Mouse (Mus musculus) hindbrain, embryonic 14.5 days (tissue): ENCODE measurements around the gene Oprm1. TPM values are rescaled to one million over a fixed set of nuclear protein-coding genes. Genes with fewer than 3 reads are reported as not detected.

Source experiments
- ATAC-seq: fragments of 200-750 bp; cut with Nextera tagmentation; 2 replicates; pipeline ENCODE4 v1.8.0; 2017; ENCODE audit warnings: moderate number of reproducible peaks, mild to moderate bottlenecking, moderate TSS enrichment, moderate library complexity; ENCODE audit not compliant: low FRiP score
- DNase-seq: peaks from one replicate; pipeline ENCODE4 v3.0.0-alpha.2; 2015; ENCODE audit warnings: low spot score
- H3K27ac ChIP-seq: fragments of 300-500 bp; sonication (generic); 2 replicates; pipeline ENCODE4 v1.5.1; 2014; ENCODE audit warnings: mild to moderate bottlenecking, moderate library complexity
- H3K27me3 ChIP-seq: fragments of 300-500 bp; sonication (generic); 2 replicates; pipeline ENCODE4 v1.6.1; 2014; ENCODE audit warnings: mild to moderate bottlenecking, low read length, mixed read lengths; ENCODE audit not compliant: control insufficient read depth, insufficient read depth
- H3K36me3 ChIP-seq: fragments of 300-500 bp; sonication (generic); replicated peaks from 2 replicates; pipeline ENCODE4 v1.6.1; 2014; ENCODE audit not compliant: control insufficient read depth, insufficient read depth
- H3K4me1 ChIP-seq: fragments of 300-500 bp; sonication (generic); replicated peaks from 2 replicates; pipeline ENCODE4 v1.6.1; 2014; ENCODE audit warnings: antibody characterized with exemption, low read length, mixed read lengths; ENCODE audit not compliant: control insufficient read depth, insufficient read depth
- H3K4me2 ChIP-seq: fragments of 300-500 bp; sonication (generic); replicated peaks from 2 replicates; pipeline ENCODE4 v1.6.1; 2014; ENCODE audit warnings: mild to moderate bottlenecking, moderate library complexity
- H3K4me3 ChIP-seq: fragments of 300-500 bp; sonication (generic); replicated peaks from 2 replicates; pipeline ENCODE4 v1.5.1; 2014; ENCODE audit warnings: mild to moderate bottlenecking, low read length
- H3K9ac ChIP-seq: fragments of 300-500 bp; sonication (generic); 2 replicates; pipeline ENCODE4 v1.6.1; 2014
- H3K9me3 ChIP-seq: fragments of 300-500 bp; sonication (generic); 2 replicates; pipeline ENCODE4 v1.6.1; 2016; ENCODE audit warnings: low read length; ENCODE audit not compliant: control insufficient read depth
- WGBS: fragments of 180-500 bp; shearing (Covaris S2); extraction: QIAGEN DNeasy Blood & Tissue Kit; methylation state at CpG from one replicate; pipeline ENCODE4 v1.1.7; 2014; 5-methylcytosine and 5-hydroxymethylcytosine counted together
- polyA plus RNA-seq: library from polyadenylated mRNA; unstranded; fragments of >200 nt; fragmentation: Nextera tagmentation; extraction: Ambion mirVana; gene quantifications from 2 replicates; pipeline ENCODE4 v1.2.1, GENCODE M21; 2014

Gene Oprm1
- polyA plus RNA-seq, 1 experiment from 2014 or later: 3.6 TPM

- no peak overlapping the region for H3K9ac ChIP-seq
- no peak overlapping the region for H3K27ac ChIP-seq
- H3K36me3 ChIP-seq: no peaks in the 10 kb centered on the region
- H3K4me1 ChIP-seq: no peaks in the 10 kb centered on the region
- no peaks in the 10 kb centered on the region for H3K9me3 ChIP-seq
- no peaks in the 10 kb centered on the region for H3K27me3 ChIP-seq
- DNase-seq (peak; percentile 82), ATAC-seq (0 out of 2 replicates have a peak, but pooled peaks have one; percentile 31)
- H3K4me2 ChIP-seq: no peak overlapping the region
- H3K4me3 ChIP-seq: no peak overlapping the region
- 0% methylated on average over 1 of the region's 1 CpGs for WGBS
These were observed 127.2 kb downstream of the Oprm1 start for GRCm38 (mm10) chr10:6885460-6885859.

GRCm38 (mm10) chr10:6889640-6890245 is 131.4 kb downstream of the Oprm1 start:
- no peaks in the 10 kb centered on the region for H3K36me3 ChIP-seq
- DNase-seq (no peak), ATAC-seq (no peak)
- WGBS: 51% methylated on average over 5 of the region's 5 CpGs
- no peaks in the 10 kb centered on the region for H3K9me3 ChIP-seq
- H3K4me2 ChIP-seq: no peak overlapping the region
- H3K4me3 ChIP-seq: no peak overlapping the region
- no peaks in the 10 kb centered on the region for H3K4me1 ChIP-seq
- no peak overlapping the region for H3K9ac ChIP-seq
- H3K27ac ChIP-seq: no peak overlapping the region
- no peaks in the 10 kb centered on the region for H3K27me3 ChIP-seq

GRCm38 (mm10) chr10:6890348-6891009 is 132.2 kb downstream of the Oprm1 start:
- Histone ChIP-seq H3K36me3 (no peaks in the 10 kb centered on the region), H3K4me3 (no peak overlapping the region), H3K27ac (no peak overlapping the region), H3K27me3 (no peaks in the 10 kb centered on the region), H3K4me1 (no peaks in the 10 kb centered on the region), H3K4me2 (no peak overlapping the region), H3K9ac (no peak overlapping the region), H3K9me3 (no peaks in the 10 kb centered on the region)
- ATAC-seq (no peak), DNase-seq (no peak)
- 85% methylated on average over 5 of the region's 5 CpGs for WGBS

GRCm38 (mm10) chr10:6895796-6896195 is 137.5 kb downstream of the Oprm1 start:
- Histone ChIP-seq H3K4me3 (no peak overlapping the region), H3K27ac (no peak overlapping the region), H3K4me1 (no peaks in the 10 kb centered on the region), H3K36me3 (no peaks in the 10 kb centered on the region), H3K9ac (no peak overlapping the region), H3K9me3 (no peaks in the 10 kb centered on the region), H3K27me3 (no peaks in the 10 kb centered on the region), H3K4me2 (no peak overlapping the region)
- DNase-seq: no peak
- ATAC-seq: no peak
- 86% methylated on average over 3 of the region's 3 CpGs for WGBS

GRCm38 (mm10) chr10:6896659-6897303 is 138.5 kb downstream of the Oprm1 start:
- 81% methylated on average over 3 of the region's 3 CpGs for WGBS
- no peak for DNase-seq
- Histone ChIP-seq H3K27me3 (no peaks in the 10 kb centered on the region), H3K9ac (no peak overlapping the region), H3K4me2 (no peak overlapping the region), H3K4me3 (no peak overlapping the region), H3K36me3 (no peaks in the 10 kb centered on the region), H3K4me1 (no peaks in the 10 kb centered on the region), H3K9me3 (no peaks in the 10 kb centered on the region), H3K27ac (no peak overlapping the region)
- no peak for ATAC-seq

- DNase-seq: no peak
- H3K4me3 ChIP-seq: no peak overlapping the region
- H3K27ac ChIP-seq: no peak overlapping the region
- no peaks in the 10 kb centered on the region for H3K9me3 ChIP-seq
- H3K9ac ChIP-seq: no peak overlapping the region
- no peaks in the 10 kb centered on the region for H3K27me3 ChIP-seq
- no peak overlapping the region for H3K4me2 ChIP-seq
- WGBS: 79% methylated on average over 4 of the region's 4 CpGs
- H3K4me1 ChIP-seq: no peaks in the 10 kb centered on the region
- no peaks in the 10 kb centered on the region for H3K36me3 ChIP-seq
- no peak for ATAC-seq
These were observed 141.8 kb downstream of the Oprm1 start for GRCm38 (mm10) chr10:6900126-6900525.

- Histone ChIP-seq H3K4me1 (no peaks in the 10 kb centered on the region), H3K27me3 (no peaks in the 10 kb centered on the region), H3K27ac (no peak overlapping the region), H3K4me2 (no peak overlapping the region), H3K9me3 (no peaks in the 10 kb centered on the region), H3K9ac (no peak overlapping the region), H3K4me3 (no peak overlapping the region), H3K36me3 (no peaks in the 10 kb centered on the region)
- ATAC-seq (no peak), DNase-seq (no peak)
- 87% methylated on average over 3 of the region's 3 CpGs for WGBS
These were observed 143.6 kb downstream of the Oprm1 start for GRCm38 (mm10) chr10:6901819-6902393.

GRCm38 (mm10) chr10:6909763-6910162 is 151.5 kb downstream of the Oprm1 start:
- Histone ChIP-seq H3K9me3 (no peaks in the 10 kb centered on the region), H3K4me3 (no peak overlapping the region), H3K36me3 (no peaks in the 10 kb centered on the region), H3K27me3 (no peaks in the 10 kb centered on the region), H3K9ac (no peak overlapping the region), H3K4me1 (no peaks in the 10 kb centered on the region), H3K4me2 (no peak overlapping the region), H3K27ac (no peak overlapping the region)
- ATAC-seq (no peak), DNase-seq (no peak)
- WGBS: 56% methylated on average over 2 of the region's 2 CpGs

- Histone ChIP-seq H3K27ac (peak overlapping the region; percentile 77; the same call in 1 of the 2 replicates), H3K27me3 (no peaks in the 10 kb centered on the region), H3K4me1 (0 out of 2 replicates have a peak, but pooled peaks cover 9% of the 10 kb centered on the region), H3K9ac (no peak overlapping the region), H3K36me3 (no peaks in the 10 kb centered on the region), H3K9me3 (no peaks in the 10 kb centered on the region), H3K4me2 (peak overlapping the region; percentile 25; the same call in 1 of the 2 replicates), H3K4me3 (no peak overlapping the region)
- DNase-seq (no peak), ATAC-seq (no peak)
- WGBS: 40% methylated on average over 1 of the region's 1 CpGs
These were observed 157.7 kb downstream of the Oprm1 start for GRCm38 (mm10) chr10:6915991-6916390.
